Mouse (Mus musculus) liver, embryonic 14.5 days (tissue): ENCODE data around the gene Rapgefl1.

Source experiments
- CTCF ChIP-seq: IDR thresholded peaks from 2 replicates; pipeline ENCODE4 v1.5.1; 2016; ENCODE audit warnings: antibody characterized with exemption, low read depth, control low read depth
- EP300 ChIP-seq: IDR thresholded peaks from 2 replicates; pipeline ENCODE4 v1.6.1; 2016; ENCODE audit warnings: antibody characterized with exemption, low read depth

GRCm38 (mm10) chr11:98809457-98810290, 26.9 kb upstream of the Rapgefl1 start:
- TF ChIP-seq CTCF (peak; percentile 54), EP300 (no peak)
